Mouse (Mus musculus): ENCODE measurements around the gene Dph2. TPM values are rescaled to one million over a fixed set of nuclear protein-coding genes. Genes with fewer than 3 reads are reported as not detected.

The Dph2 gene
- polyA plus RNA-seq, 2 experiments, result 5.1 to 6.8 TPM

- no peak overlapping the region for H3K27ac ChIP-seq
- H3K4me2 ChIP-seq (ENCODE audit: low read depth), result no peak overlapping the region
- DNase-seq (ENCODE audit: low read depth in 3 of 3, low spot score in 3 of 3), result no peak
- no peak overlapping the region for H3K4me3 ChIP-seq (ENCODE audit: insufficient read depth in 1 of 2, low read depth in 2 of 2, low read length in 2 of 2)
- H3K27me3 ChIP-seq (ENCODE audit: control insufficient read depth, insufficient read depth, low read length), result no peaks in the 10 kb centered on the region
- ATAC-seq (ENCODE audit: insufficient read depth), result no peak
- no peak overlapping the region for H3K9ac ChIP-seq (replicated peaks)
- peaks cover 96% of the 10 kb centered on the region for H3K36me3 ChIP-seq (replicated peaks; ENCODE audit: control insufficient read depth, insufficient read depth, low read depth)
- TF ChIP-seq EP300 (IDR thresholded peaks at IDR 0.05; ENCODE audit: low read depth) (no peak), CTCF (IDR thresholded peaks at IDR 0.05; ENCODE audit: low read depth) (no peak)
- H3K9me3 ChIP-seq (ENCODE audit: control insufficient read depth, low read length), result no peaks in the 10 kb centered on the region
- H3K4me1 ChIP-seq (replicated peaks; ENCODE audit: control insufficient read depth in 2 of 2, insufficient read depth in 2 of 2, low read length in 1 of 2), result peaks cover 8 to 15% of the 10 kb centered on the region in 2 experiments
- WGBS (ENCODE audit: insufficient replicate concordance), result 90% methylated on average over 5 of the region's 5 CpGs
These were observed 48.7 kb downstream of the Dph2 start for GRCm38 (mm10) chr4:117843101-117843500.

GRCm38 (mm10) chr4:117841566-117841965, 50.3 kb downstream of the Dph2 start:
- no peak for TF ChIP-seq CTCF (IDR thresholded peaks at IDR 0.05; ENCODE audit: low read depth)
- TF ChIP-seq EP300 (IDR thresholded peaks at IDR 0.05; ENCODE audit: low read depth), result no peak
- peaks cover 88% of the 10 kb centered on the region for H3K36me3 ChIP-seq (replicated peaks; ENCODE audit: control insufficient read depth, insufficient read depth, low read depth)

DNA sequence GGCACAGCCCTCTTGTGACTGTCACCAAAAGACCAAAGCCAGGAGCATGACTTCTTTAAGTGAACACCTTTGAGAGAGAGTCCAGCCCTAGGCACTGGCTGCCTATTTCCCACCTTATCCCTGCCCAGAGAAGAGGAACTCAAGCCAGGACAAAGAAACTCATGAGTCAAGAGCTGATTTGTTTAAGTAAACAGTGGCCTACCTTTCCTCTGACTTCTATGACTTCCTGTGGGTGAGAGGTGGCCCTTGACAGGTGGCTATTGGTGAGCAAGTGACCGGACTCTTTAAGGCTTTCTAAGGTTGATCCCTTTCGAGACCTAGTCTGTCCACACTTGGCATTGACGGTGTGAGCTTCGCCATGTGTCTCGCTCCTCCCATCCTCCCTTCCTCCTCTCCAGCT, 51.0 kb downstream of the Dph2 start:
- H3K4me1 ChIP-seq (replicated peaks; ENCODE audit: control insufficient read depth in 2 of 2, insufficient read depth in 2 of 2, low read length in 1 of 2), result peaks cover 21 to 26% of the 10 kb centered on the region in 2 experiments
- no peak overlapping the region for H3K9ac ChIP-seq (replicated peaks)
- H3K9me3 ChIP-seq (ENCODE audit: control insufficient read depth, low read length), result no peaks in the 10 kb centered on the region
- TF ChIP-seq EP300 (IDR thresholded peaks at IDR 0.05; ENCODE audit: low read depth), result no peak
- no peak for TF ChIP-seq CTCF (IDR thresholded peaks at IDR 0.05; ENCODE audit: low read depth)
- 92% methylated on average over 5 of the region's 5 CpGs for WGBS (ENCODE audit: insufficient replicate concordance)
- no peaks in the 10 kb centered on the region for H3K27me3 ChIP-seq (ENCODE audit: control insufficient read depth, insufficient read depth, low read length)
- peaks cover 82% of the 10 kb centered on the region for H3K36me3 ChIP-seq (replicated peaks; ENCODE audit: control insufficient read depth, insufficient read depth, low read depth)
- DNase-seq (ENCODE audit: low read depth in 3 of 3, low spot score in 3 of 3) (no peak), ATAC-seq (ENCODE audit: insufficient read depth) (no peak)
- H3K4me3 ChIP-seq (ENCODE audit: insufficient read depth in 1 of 2, low read depth in 2 of 2, low read length in 2 of 2), result no peak overlapping the region
- no peak overlapping the region for H3K4me2 ChIP-seq (ENCODE audit: low read depth)
- peak overlapping the region; percentile 25; the same call in 1 of the 2 replicates for H3K27ac ChIP-seq

More at GRCm38 (mm10) chr4:117841566-117841965, 50.3 kb downstream of the Dph2 start:
- Histone ChIP-seq H3K27ac (peak overlapping the region; percentile 12; the same call in 1 of the 2 replicates), H3K9me3 (ENCODE audit: control insufficient read depth, low read length) (no peaks in the 10 kb centered on the region), H3K4me2 (ENCODE audit: low read depth) (no peak overlapping the region), H3K27me3 (ENCODE audit: control insufficient read depth, insufficient read depth, low read length) (no peaks in the 10 kb centered on the region), H3K4me3 (ENCODE audit: insufficient read depth in 1 of 2, low read depth in 2 of 2, low read length in 2 of 2) (no peak overlapping the region), H3K9ac (replicated peaks) (no peak overlapping the region; the same call in 1 of the 2 replicates), H3K4me1 (replicated peaks; ENCODE audit: control insufficient read depth in 2 of 2, insufficient read depth in 2 of 2, low read length in 1 of 2) (peaks cover 21 to 26% of the 10 kb centered on the region in 2 experiments)
- DNase-seq (ENCODE audit: low read depth in 3 of 3, low spot score in 3 of 3), result no peak
- 76% methylated on average over 3 of the region's 3 CpGs for WGBS (ENCODE audit: insufficient replicate concordance)
- ATAC-seq (ENCODE audit: insufficient read depth), result no peak

DNA sequence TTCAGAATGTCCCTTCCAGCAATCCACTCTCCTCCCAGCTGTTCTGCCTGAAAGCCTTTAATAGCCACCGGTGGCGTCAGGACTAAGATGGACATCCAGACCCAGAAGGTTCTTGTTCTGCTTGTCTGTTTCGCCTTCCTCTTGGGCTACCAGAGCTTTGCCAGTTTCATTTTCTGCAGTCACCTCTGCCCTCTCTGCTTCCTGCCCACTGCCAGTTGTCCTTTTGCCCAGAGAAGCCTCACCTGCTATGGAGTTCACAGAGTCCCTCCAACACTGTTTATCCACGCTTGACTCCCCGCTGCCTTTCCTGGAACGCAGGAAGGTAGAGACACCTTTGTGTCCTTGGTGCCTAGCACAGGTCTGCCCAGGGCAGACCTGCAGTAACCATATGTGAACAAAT, 52.5 kb downstream of the Dph2 start:
- WGBS (ENCODE audit: insufficient replicate concordance), result 78% methylated on average over 6 of the region's 6 CpGs
- no peak overlapping the region; the same call in 1 of the 2 replicates for H3K27ac ChIP-seq
- H3K4me2 ChIP-seq (ENCODE audit: low read depth), result peak overlapping the region; percentile 6; the same call in 1 of the 2 replicates
- 0 out of 2 replicates have a peak overlapping the region, but pooled peaks have one; percentile 1 for H3K9ac ChIP-seq (replicated peaks)
- ATAC-seq (ENCODE audit: insufficient read depth) (no peak), DNase-seq (ENCODE audit: low read depth in 3 of 3, low spot score in 3 of 3) (no peak)
- no peaks in the 10 kb centered on the region for H3K9me3 ChIP-seq (ENCODE audit: control insufficient read depth, low read length)
- H3K4me1 ChIP-seq (replicated peaks; ENCODE audit: control insufficient read depth in 2 of 2, insufficient read depth in 2 of 2, low read length in 1 of 2), result peaks cover 26 to 31% of the 10 kb centered on the region in 2 experiments
- TF ChIP-seq CTCF (IDR thresholded peaks at IDR 0.05; ENCODE audit: low read depth) (no peak), EP300 (IDR thresholded peaks at IDR 0.05; ENCODE audit: low read depth) (no peak)
- no peaks in the 10 kb centered on the region for H3K27me3 ChIP-seq (ENCODE audit: control insufficient read depth, insufficient read depth, low read length)
- no peak overlapping the region for H3K4me3 ChIP-seq (ENCODE audit: insufficient read depth in 1 of 2, low read depth in 2 of 2, low read length in 2 of 2)
- peaks cover 67% of the 10 kb centered on the region for H3K36me3 ChIP-seq (replicated peaks; ENCODE audit: control insufficient read depth, insufficient read depth, low read depth)

Other genes starting within 250 kb of the Dph2 start
- 10.7 and 14.1 TPM in 2 replicates for gene Dmap1, start 209.8 kb downstream of the Dph2 start, polyA plus RNA-seq (2012; rRNA removed)
- gene Dmap1, start 209.8 kb downstream of the Dph2 start, polyA plus RNA-seq (2014; fragmentation: Nextera tagmentation; extraction: Ambion mirVana), result 19.2 and 25.4 TPM in 2 replicates
- not detected in 2 replicates for gene Gm12845, start 167.6 kb downstream of the Dph2 start, polyA plus RNA-seq (2012; rRNA removed)
- not detected in 2 replicates for gene Gm12845, start 167.6 kb downstream of the Dph2 start, polyA plus RNA-seq (2014; fragmentation: Nextera tagmentation; extraction: Ambion mirVana)
- not detected in 2 replicates for gene Klf17, start 126.4 kb downstream of the Dph2 start, polyA plus RNA-seq (2012; rRNA removed)
- gene Klf17, start 126.4 kb downstream of the Dph2 start, polyA plus RNA-seq (2014; fragmentation: Nextera tagmentation; extraction: Ambion mirVana), result not detected in 2 replicates
- 52.6 and 56.3 TPM in 2 replicates for gene Slc6a9, start 57.5 kb downstream of the Dph2 start, polyA plus RNA-seq (2012; rRNA removed)
- gene Slc6a9, start 57.5 kb downstream of the Dph2 start, polyA plus RNA-seq (2014; fragmentation: Nextera tagmentation; extraction: Ambion mirVana), result 31.5 and 33.1 TPM in 2 replicates
- gene Ccdc24, start 19.5 kb downstream of the Dph2 start, polyA plus RNA-seq (2012; rRNA removed), result 0.57 and 0.77 TPM in 2 replicates
- 0.63 and 1.7 TPM in 2 replicates for gene Ccdc24, start 19.5 kb downstream of the Dph2 start, polyA plus RNA-seq (2014; fragmentation: Nextera tagmentation; extraction: Ambion mirVana)
- 2.1 and 2.4 TPM in 2 replicates for gene B4galt2, start 8.5 kb downstream of the Dph2 start, polyA plus RNA-seq (2012; rRNA removed)
- gene B4galt2, start 8.5 kb downstream of the Dph2 start, polyA plus RNA-seq (2014; fragmentation: Nextera tagmentation; extraction: Ambion mirVana), result 1.5 and 1.7 TPM in 2 replicates
- 118 and 122 TPM in 2 replicates for gene Atp6v0b, start 4.7 kb downstream of the Dph2 start, polyA plus RNA-seq (2012; rRNA removed)
- gene Atp6v0b, start 4.7 kb downstream of the Dph2 start, polyA plus RNA-seq (2014; fragmentation: Nextera tagmentation; extraction: Ambion mirVana), result 152 and 165 TPM in 2 replicates
- gene Ipo13, start 23.0 kb upstream of the Dph2 start, polyA plus RNA-seq (2012; rRNA removed), result 15.4 and 16.8 TPM in 2 replicates
- gene Ipo13, start 23.0 kb upstream of the Dph2 start, polyA plus RNA-seq (2014; fragmentation: Nextera tagmentation; extraction: Ambion mirVana), result 14.9 and 18.2 TPM in 2 replicates
- 0.92 and 1.3 TPM in 2 replicates for gene Artn, start 37.7 kb upstream of the Dph2 start, polyA plus RNA-seq (2012; rRNA removed)
- 1.8 and 3.0 TPM in 2 replicates for gene Artn, start 37.7 kb upstream of the Dph2 start, polyA plus RNA-seq (2014; fragmentation: Nextera tagmentation; extraction: Ambion mirVana)
- gene St3gal3, start 242.9 kb upstream of the Dph2 start, polyA plus RNA-seq (2012; rRNA removed), result 3.2 TPM in 2 replicates
- 0.85 and 1.0 TPM in 2 replicates for gene St3gal3, start 242.9 kb upstream of the Dph2 start, polyA plus RNA-seq (2014; fragmentation: Nextera tagmentation; extraction: Ambion mirVana)